Mouse (Mus musculus) common myeloid progenitor, adult 5-6 weeks (primary cell): ENCODE data around the gene Adamts7. TPM values are rescaled to one million over a fixed set of nuclear protein-coding genes. Genes with fewer than 3 reads are reported as not detected.

Source experiments
- ATAC-seq: replicated peaks from 2 replicates; pipeline ENCODE4 v1.8.0; 2016; ENCODE audit warnings: low read depth, mild to moderate bottlenecking, moderate TSS enrichment, inconsistent platforms; ENCODE audit not compliant: poor library complexity, severe bottlenecking
- total RNA-seq: library from RNA; stranded (forward); fragments of 200-1000, 187-1606 nt; gene quantifications from 2 replicates; pipeline ENCODE4 v1.2.3, GENCODE M21; 2017

Gene Adamts7
- total RNA-seq, 1 experiment from 2014 or later: not detected

GRCm38 (mm10) chr9:90250964-90251750, 88.3 kb downstream of the Adamts7 start:
- peak; percentile 23 for ATAC-seq

GRCm38 (mm10) chr9:90253181-90253580, 90.3 kb downstream of the Adamts7 start:
- ATAC-seq: no peak

DNA sequence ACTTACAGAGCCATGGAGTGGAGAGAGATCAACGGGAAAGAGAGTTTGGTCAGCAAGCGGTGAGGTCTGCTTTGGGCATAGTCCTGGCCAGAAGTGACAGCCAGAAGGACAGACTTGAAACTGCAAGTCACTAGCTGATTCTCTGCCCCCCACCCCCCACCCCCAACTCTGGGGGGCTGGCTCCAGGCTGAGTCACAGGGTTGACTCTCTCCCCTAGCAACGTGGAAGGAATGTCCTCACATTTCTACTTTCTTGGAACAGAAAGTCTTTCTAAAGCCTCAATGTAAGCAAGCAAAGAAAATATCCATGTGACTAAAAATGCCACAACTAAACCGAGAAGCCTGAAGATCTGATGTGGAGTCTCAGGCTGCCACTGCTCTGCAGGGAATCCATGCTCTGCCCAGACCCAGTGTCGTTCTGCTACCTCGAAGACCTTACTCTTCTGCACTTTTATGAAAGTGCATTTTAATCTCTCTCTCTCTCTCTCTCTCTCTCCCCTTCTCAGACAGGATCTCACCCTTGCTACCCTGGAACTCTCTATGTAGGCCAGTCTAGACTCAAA, 93.1 kb downstream of the Adamts7 start:
- 0 out of 2 replicates have a peak, but pooled peaks have one; percentile 5 for ATAC-seq

GRCm38 (mm10) chr9:90257220-90257619, 94.4 kb downstream of the Adamts7 start:
- 0 out of 2 replicates have a peak, but pooled peaks have one; percentile 12 for ATAC-seq

Other genes with a start within 250 kb of the Adamts7 start
- gene Ctsh, start 108.9 kb upstream of the Adamts7 start, total RNA-seq: 8.8 and 19.2 TPM in 2 replicates
- 262 and 283 TPM in 2 replicates for gene Morf4l1, start 48.3 kb upstream of the Adamts7 start, total RNA-seq
- 33.4 and 61.3 TPM in 2 replicates for gene Tbc1d2b, start 107.7 kb downstream of the Adamts7 start, total RNA-seq